Mouse (Mus musculus): ENCODE results near the gene Accs. TPM values are rescaled to one million over a fixed set of nuclear protein-coding genes. Genes with fewer than 3 reads are reported as not detected.

Gene Accs
- 17.6 and 36.4 TPM in 2 replicates for total RNA-seq (2017)

DNA sequence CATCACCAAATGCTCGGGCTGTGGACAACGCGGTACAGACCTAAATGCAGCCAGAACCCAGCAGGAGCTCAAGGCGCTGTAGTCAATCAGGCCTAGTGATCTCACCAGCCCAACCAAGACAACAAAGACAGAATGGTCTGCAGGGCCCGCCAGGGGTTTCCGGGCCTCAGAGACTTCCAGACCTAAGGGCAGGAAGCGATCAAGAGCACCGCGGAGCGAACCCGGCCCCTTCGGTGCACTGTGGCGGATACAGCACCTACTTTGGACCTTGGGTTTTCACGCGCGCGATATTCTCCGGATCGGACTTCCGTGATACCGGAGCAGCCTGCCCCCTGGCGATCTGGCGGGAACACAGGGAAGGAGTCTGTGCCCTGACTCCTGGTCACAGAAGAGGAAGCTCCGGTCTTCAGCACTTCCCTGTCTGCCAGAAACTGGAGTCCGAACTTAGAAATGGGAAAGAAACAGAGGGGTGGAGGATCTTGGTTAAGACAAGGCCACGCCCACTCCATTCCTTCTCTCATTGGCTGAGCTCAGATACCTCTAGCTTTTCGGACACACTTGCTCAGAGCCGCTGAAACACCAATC, at the start of gene Accs:
TSS of gene Accs (minus strand) at position 439 of the 585 bp plus-strand sequence.
- peak; percentile 78 to 79 for ATAC-seq (replicated peaks in 1 of 2; ENCODE audit: insufficient read depth in 1 of 2, low FRiP score in 2 of 2, low TSS enrichment in 1 of 2, low read depth in 1 of 2, poor library complexity in 2 of 2, severe bottlenecking in 2 of 2)

DNA sequence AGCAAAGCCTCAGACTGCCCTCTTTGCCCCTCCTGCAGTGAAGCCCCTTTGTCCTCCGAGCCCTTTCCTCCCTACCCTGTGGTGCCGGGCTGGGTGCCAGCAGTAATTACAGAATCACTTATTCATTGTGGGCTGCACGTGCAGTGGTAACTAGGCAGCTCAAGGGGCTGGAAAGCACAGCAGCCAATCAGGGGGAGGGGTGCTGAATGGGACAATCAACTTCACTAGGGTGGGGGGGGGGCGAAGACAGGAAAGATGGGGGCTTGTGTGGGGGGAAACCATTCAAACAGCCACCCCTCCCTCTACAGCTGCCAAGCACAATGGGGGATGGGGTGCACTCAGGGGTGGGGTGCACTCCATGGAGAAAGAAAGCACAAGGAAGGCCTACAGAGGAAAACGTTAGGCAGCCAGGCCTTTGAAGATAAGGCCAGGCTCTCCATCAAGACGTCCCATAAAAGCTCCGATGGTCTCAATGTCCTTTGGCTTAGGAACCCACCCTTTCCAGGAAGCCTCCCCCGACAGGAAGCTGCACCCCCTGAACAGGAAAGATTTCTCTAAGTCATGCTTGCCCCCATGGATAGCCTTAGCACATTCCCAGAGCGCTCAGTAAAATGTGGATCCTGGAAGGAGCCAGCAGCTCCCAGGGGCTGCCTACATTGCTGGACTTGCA, 42.0 kb upstream of the Accs start:
- peak; percentile 77 to 78 for ATAC-seq (replicated peaks in 1 of 2; ENCODE audit: insufficient read depth in 1 of 2, low FRiP score in 2 of 2, low TSS enrichment in 1 of 2, low read depth in 1 of 2, poor library complexity in 2 of 2, severe bottlenecking in 2 of 2)

DNA sequence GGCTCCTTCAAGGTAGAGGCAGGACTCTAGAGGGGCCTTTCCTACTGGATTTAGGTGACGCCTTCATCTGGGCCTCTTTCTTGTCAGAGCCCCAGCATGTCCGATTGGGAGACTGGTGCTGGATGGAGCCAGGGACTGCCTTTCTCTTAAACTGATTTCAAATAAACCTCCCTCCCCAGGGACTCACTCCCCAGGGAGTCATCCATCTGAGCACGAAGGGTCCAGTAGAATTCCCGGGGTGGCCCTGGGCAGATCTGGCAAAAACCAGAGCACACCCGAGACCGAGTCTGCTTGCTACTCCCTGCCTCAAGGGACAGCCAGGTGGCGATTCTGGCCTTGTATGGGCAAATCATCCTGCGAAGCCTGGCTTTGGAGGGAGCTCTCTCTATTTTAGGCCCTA, 40.4 kb upstream of the Accs start:
- ATAC-seq (replicated peaks in 1 of 2; ENCODE audit: insufficient read depth in 1 of 2, low FRiP score in 2 of 2, low TSS enrichment in 1 of 2, low read depth in 1 of 2, poor library complexity in 2 of 2, severe bottlenecking in 2 of 2): no peak

DNA sequence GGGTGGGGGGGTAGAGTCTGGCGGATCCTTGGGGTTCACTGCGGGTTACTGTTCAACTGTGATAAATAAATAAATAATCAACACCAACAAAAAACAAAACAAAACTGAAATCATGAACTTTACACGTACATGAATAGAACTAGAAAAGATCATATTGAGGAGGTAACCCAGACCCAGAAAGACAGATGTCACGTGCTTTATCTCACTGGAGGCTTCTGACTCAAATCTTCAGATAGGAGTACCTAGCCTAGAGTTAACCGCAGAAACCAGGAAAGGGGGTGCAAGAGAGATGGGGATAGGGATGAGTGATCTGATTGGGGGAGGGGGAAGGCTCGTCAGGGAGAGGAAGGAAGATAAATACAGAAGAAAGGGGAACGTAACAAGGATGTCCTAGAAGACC, 39.3 kb upstream of the Accs start:
- no peak for ATAC-seq (replicated peaks in 1 of 2; ENCODE audit: insufficient read depth in 1 of 2, low FRiP score in 2 of 2, low TSS enrichment in 1 of 2, low read depth in 1 of 2, poor library complexity in 2 of 2, severe bottlenecking in 2 of 2)

DNA sequence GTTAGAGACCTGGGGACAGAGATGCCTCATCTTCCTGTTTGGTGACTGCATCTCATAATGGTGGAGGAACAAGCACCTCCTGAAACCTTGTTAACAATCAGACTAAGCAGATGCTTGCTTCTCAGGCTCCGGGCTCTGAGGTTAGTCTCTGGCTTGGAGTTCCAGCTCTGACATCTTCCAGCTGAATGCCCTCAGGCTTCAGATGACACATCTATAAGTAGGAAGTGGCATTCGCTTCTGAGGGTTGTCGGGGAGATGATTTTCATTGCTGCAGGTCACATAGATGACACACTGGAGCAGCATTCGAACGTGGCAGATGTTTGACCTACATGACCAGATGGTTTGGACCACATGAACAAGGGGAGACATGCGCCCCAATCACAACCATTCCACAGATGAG, 38.6 kb upstream of the Accs start:
- no peak for ATAC-seq (replicated peaks in 1 of 2; ENCODE audit: insufficient read depth in 1 of 2, low FRiP score in 2 of 2, low TSS enrichment in 1 of 2, low read depth in 1 of 2, poor library complexity in 2 of 2, severe bottlenecking in 2 of 2)

DNA sequence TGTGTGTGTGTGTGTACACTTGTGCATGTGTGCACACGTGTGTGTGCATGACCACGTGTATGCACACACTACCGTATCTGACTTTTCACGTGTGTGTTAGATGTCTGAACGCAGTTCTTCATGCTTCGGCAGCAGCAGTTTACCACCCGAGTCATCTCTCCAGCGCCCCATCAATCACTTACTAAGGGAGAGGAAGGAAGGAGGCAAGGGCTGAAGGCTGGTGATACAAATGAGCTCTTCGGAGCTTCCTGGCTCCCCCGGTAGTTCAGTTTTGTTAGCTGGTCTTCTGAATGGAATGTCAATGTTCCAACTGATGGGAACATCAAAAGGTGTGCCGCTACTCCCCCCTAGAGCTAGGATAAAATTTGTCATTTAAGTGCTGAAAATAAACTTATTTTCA, 37.5 kb upstream of the Accs start:
- peak; percentile 24 to 50; a peak in 2 of 4 replicates for ATAC-seq (replicated peaks in 1 of 2; ENCODE audit: insufficient read depth in 1 of 2, low FRiP score in 2 of 2, low TSS enrichment in 1 of 2, low read depth in 1 of 2, poor library complexity in 2 of 2, severe bottlenecking in 2 of 2)

DNA sequence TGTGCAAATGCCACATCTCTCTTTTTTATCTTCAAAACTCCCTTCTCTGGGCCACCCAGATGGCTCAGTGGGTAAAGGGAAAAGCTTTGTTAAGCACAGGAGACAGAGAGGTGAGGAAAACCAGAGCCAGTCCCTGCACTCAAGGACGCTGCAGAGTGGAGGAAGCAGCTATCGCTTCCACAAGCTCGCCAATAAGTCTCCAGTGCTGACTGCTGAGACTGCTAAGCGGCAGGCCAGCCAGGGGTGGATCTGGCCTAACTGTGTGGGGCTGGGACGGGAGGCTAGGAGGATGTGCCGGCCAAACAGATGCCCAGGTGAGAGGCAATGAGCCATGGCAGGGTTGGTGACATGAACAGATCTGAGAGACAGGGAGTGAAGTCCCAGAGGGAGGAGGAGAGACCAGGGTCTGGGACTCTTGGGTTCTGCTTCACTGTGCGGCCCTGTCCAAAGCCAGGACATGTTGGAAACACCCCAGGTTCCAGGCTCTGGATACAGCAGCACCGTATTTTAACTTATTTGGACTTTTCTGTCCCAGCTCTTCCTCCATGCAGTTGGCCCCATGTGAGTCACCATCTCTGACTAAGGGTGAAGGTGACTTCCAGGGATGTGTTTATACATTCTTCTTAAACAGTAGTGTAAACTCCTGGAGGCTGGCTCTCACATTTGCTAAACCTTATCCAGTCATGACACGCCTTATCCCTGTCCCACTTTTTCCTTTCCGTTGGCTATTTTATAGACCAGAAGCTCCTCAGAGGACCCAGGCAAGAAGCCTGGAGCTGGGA, 36.5 kb upstream of the Accs start:
- ATAC-seq (replicated peaks in 1 of 2; ENCODE audit: insufficient read depth in 1 of 2, low FRiP score in 2 of 2, low TSS enrichment in 1 of 2, low read depth in 1 of 2, poor library complexity in 2 of 2, severe bottlenecking in 2 of 2): no peak

DNA sequence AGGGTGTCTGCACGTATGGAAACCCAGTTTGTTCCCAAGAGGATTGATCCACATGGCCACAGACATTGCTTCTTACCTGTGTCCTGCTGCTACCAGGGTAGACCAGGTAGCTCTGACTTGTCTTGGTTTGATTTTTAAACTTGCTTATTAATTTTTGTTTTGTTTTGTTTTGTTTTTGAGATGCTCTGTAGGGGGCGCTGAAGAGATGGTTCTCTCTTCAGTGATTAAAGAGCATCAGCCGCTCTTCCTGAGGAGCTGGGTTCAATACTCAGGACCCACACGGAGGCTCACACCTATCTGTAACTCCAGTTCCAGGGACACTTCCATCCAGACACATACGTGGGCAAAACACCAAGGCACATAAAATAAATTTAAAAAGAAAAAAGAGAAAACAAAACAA, 33.3 kb upstream of the Accs start:
- no peak for ATAC-seq (replicated peaks in 1 of 2; ENCODE audit: insufficient read depth in 1 of 2, low FRiP score in 2 of 2, low TSS enrichment in 1 of 2, low read depth in 1 of 2, poor library complexity in 2 of 2, severe bottlenecking in 2 of 2)

DNA sequence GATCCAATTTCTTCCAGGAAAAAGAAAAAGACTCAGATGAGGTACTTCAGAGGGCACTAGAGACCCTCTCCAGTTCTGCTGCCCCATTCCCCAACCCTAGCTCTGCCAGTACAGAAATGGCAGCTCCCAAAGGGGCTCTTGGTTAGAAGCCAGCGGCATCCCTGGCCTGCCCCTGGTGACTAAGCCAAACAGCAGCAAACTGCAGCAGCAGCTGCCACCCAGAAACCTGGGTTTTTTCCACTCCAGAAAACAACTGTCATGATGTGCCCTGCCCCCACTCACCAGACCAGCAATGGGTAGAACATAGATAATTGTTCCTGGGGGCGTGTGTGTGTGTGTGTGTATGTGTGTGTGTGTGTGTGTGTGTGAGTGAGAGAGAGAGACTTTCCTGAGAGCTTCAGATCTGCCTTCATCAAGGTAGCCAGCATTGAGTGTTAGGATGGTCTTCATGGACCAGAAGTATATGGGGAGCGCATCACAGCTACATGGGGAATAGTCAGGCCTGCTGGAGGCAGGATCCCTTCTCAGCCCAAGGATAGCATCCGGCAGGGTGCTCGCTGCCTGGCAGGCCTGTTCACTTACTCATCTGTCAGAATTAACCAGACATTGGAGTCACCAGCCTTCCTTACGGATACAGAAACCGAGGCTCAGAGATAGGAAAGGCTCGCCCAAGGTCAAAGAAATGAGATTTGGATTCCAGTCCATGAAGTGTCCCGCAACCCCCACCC, 32.1 kb upstream of the Accs start:
- ATAC-seq (replicated peaks in 1 of 2; ENCODE audit: insufficient read depth in 1 of 2, low FRiP score in 2 of 2, low TSS enrichment in 1 of 2, low read depth in 1 of 2, poor library complexity in 2 of 2, severe bottlenecking in 2 of 2): no peak

DNA sequence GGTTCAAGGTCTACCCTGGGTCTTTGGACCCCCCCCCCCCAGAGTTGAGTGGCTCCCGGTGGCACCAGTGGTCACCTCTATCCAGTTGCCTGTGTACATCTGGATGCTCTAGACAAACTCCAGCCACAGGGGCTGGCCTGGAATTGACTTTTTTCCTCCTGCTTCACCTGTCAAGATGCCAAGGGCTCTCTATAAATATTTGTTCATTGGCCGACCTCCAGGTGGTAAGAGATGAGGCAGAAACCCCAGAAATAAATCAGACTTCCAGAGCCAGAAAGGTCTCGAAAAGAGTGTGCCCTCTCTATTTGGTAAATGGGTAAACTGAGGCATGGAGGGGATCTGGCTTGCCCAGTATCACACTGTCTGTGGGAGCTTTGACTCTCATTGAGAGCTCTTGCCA, 31.2 kb upstream of the Accs start:
- ATAC-seq (replicated peaks in 1 of 2; ENCODE audit: insufficient read depth in 1 of 2, low FRiP score in 2 of 2, low TSS enrichment in 1 of 2, low read depth in 1 of 2, poor library complexity in 2 of 2, severe bottlenecking in 2 of 2): no peak

DNA sequence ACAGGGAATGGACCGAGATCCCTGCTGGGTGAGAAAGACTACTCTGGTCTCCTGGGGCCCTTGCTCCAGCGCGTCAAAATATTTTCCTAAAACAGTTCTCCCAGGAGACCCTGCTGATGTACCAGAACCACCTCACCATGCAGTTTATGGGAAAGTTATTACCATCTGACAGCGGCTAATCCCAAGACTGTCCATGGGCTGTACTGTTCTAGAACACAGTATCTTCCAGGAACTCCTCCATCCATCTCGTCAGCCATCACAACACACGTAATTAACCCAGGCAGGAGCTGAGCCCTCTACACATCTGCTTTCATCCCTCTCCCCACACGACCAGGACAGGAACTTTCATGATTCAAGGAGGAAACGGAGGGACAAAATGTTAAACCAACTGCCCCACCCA, 30.7 kb upstream of the Accs start:
- ATAC-seq (replicated peaks in 1 of 2; ENCODE audit: insufficient read depth in 1 of 2, low FRiP score in 2 of 2, low TSS enrichment in 1 of 2, low read depth in 1 of 2, poor library complexity in 2 of 2, severe bottlenecking in 2 of 2): no peak

DNA sequence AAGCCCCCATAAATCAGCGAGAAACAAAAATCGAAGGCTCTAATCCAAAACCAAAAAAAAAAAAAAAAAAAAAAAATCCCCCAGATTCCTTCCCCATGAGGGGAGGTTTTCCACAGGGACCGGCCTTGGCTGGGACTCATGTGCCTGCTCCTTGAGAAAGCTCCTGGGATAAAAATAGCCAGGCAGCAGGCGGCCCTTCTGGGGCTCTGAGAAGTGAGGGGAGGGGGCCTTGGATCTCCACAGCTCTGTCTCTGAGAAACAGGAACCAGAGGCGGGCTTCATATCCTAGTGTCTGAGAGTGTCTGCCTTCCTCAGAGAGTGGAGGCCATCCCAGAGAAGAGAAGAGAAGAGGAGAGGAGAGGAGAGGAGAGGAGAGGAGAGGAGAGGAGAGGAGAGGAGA, 27.3 kb upstream of the Accs start:
- no peak for ATAC-seq (replicated peaks in 1 of 2; ENCODE audit: insufficient read depth in 1 of 2, low FRiP score in 2 of 2, low TSS enrichment in 1 of 2, low read depth in 1 of 2, poor library complexity in 2 of 2, severe bottlenecking in 2 of 2)

DNA sequence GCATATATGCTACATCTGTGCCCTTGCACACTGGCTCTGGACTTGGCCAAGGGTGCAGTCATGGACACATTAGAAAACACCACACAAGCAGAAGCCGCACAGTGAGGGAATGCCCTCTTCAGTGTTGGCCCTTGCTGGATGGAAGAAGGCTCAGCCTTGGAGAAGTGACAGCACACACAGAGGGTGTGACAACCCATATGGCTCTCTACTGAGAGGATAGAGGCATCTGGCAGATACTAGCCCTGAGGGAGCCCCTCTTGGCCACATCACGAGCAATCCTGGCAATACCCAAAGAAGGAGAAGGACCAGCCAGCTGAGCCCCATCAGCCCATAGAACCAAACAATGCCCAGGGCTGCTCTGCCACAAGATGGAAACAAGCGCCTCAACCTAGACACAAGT, 24.9 kb upstream of the Accs start:
- no peak for ATAC-seq (replicated peaks in 1 of 2; ENCODE audit: insufficient read depth in 1 of 2, low FRiP score in 2 of 2, low TSS enrichment in 1 of 2, low read depth in 1 of 2, poor library complexity in 2 of 2, severe bottlenecking in 2 of 2)

DNA sequence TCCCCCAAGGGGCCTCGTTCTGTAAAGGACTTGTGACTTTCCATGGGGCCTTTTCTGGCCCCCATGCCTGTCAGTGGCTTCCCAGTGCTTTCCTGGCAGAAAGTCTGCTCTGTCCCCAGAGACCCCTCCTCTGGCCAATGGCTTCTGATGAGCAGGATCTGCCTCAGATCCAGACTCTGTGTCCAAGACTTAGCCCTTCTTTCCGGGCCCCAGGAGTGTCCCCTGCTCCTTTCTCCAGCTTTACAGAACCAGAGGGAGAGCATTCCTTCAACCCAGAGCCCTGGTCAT, 24.4 kb upstream of the Accs start:
- no peak for ATAC-seq (replicated peaks in 1 of 2; ENCODE audit: insufficient read depth in 1 of 2, low FRiP score in 2 of 2, low TSS enrichment in 1 of 2, low read depth in 1 of 2, poor library complexity in 2 of 2, severe bottlenecking in 2 of 2)

DNA sequence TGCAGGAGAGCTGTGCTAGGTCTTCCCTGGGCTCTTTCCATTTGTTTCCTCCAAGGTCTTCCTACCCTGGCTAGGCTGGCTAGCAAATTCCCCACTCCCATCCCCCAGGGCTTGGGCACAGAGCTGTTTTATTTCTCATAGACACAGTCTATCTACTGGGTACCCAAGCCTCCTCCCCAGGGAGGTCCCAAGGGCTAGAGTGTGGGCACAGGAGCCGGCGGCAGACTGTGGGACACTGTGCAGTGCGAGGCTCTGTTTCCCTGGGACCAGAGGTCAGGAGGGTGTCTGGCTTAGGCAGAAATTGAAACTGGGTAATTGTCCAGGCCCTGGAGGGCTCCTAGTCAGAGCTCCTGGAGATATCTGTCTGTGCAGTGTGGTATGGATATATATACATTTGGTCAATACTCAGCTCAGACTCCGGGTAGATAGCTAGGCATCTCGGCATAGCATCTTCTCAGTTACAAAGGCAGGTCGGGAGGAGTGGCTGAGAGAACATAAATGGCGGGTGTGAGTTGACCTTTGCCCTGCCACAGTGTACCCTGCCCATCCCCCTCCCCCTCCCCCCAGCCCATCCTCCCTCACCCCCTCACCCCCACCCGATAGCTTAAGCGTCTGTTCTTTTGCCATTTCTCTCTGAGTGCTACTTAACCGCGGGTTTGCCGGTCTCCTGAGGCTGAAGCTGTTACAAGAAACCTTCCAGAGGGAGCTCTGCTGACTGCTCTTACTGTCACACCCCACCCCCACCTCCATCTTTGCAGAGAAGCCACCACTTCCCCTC, 23.9 kb upstream of the Accs start:
- peak; percentile 37 to 81 for ATAC-seq (replicated peaks in 1 of 2; ENCODE audit: insufficient read depth in 1 of 2, low FRiP score in 2 of 2, low TSS enrichment in 1 of 2, low read depth in 1 of 2, poor library complexity in 2 of 2, severe bottlenecking in 2 of 2)

DNA sequence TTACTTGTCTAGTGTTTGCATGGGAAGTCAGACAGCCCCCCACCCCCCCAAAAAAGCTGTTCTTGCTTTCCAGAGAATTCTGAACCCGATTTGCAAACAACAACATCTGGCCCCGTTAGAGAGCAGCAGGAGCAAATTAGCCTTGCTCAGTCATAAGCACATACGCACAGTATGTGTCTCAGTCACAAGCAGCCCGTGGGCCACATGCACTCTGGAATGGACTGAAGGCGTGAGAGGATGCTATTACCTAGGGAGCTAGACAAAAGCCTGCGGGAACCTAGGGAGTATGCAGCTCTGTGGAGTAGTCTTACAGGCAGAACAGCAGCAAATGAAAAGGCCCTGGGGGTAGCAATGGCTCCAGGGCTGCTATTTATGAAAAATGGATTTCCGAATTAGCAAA, 22.5 kb upstream of the Accs start:
- ATAC-seq (replicated peaks in 1 of 2; ENCODE audit: insufficient read depth in 1 of 2, low FRiP score in 2 of 2, low TSS enrichment in 1 of 2, low read depth in 1 of 2, poor library complexity in 2 of 2, severe bottlenecking in 2 of 2): no peak

DNA sequence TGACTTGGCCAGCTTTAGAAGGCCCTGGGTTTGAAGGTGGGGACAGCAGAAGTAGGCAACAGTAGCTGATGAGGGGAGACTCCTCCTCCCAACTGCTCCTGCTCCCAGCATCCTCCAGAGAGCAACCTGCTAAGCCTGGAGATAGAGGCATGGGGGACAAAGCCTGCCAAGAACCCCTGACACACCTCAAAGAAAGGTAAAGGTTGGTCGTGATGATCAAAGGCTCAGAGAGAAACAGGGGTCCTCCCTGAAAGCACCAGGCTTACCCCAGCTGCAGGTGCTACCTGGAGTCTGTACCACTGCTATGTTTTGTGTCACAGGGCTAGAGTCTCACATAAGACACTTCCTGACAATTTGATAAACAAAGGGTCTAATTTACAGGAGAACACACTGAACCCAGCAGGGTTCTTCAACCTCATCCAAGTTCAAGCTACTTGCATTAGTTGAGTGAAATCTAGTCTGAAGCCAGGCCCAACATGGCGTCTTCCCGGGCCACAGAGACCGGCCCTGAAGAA, 21.7 kb upstream of the Accs start:
- no peak for ATAC-seq (replicated peaks in 1 of 2; ENCODE audit: insufficient read depth in 1 of 2, low FRiP score in 2 of 2, low TSS enrichment in 1 of 2, low read depth in 1 of 2, poor library complexity in 2 of 2, severe bottlenecking in 2 of 2)
